Mouse (Mus musculus) megakaryocyte, embryonic 14.5 days (primary cell): ENCODE measurements around the gene Gm45140. TPM values are rescaled to one million over a fixed set of nuclear protein-coding genes. Genes with fewer than 3 reads are reported as not detected.

ENCODE experiments used
- H3K27me3 ChIP-seq: replicated peaks from 2 replicates; pipeline ENCODE3; 2012; ENCODE audit warnings: inconsistent platforms
- H3K36me3 ChIP-seq: replicated peaks from 2 replicates; pipeline ENCODE3; 2012; ENCODE audit warnings: low read length, inconsistent platforms, mixed read lengths
- H3K4me1 ChIP-seq: 2 replicates; pipeline ENCODE4 v1.6.1; 2012; ENCODE audit warnings: inconsistent platforms
- H3K4me3 ChIP-seq: replicated peaks from 2 replicates; pipeline ENCODE3; 2012; ENCODE audit warnings: moderate library complexity, mild to moderate bottlenecking, inconsistent platforms
- H3K9me3 ChIP-seq: 2 replicates; pipeline ENCODE4 v1.6.1; 2012; ENCODE audit warnings: inconsistent platforms
- FLI1 ChIP-seq: IDR thresholded peaks from 2 replicates; pipeline ENCODE4 v1.6.1; 2012; ENCODE audit warnings: low read length, inconsistent platforms, mixed read lengths
- GATA1 ChIP-seq: IDR thresholded peaks from 3 replicates; pipeline ENCODE4 v1.6.1; 2012; ENCODE audit warnings: mixed read lengths, low read length, inconsistent platforms, borderline replicate concordance
- polyA plus RNA-seq: library from polyadenylated mRNA; stranded (reverse); fragments of >175 nt; gene quantifications from 2 replicates; pipeline ENCODE4 v1.2.3, GENCODE M21; 2012; ENCODE audit warnings: low replicate concordance; ENCODE audit not compliant: insufficient read depth

Gm45140 gene
- polyA plus RNA-seq, 1 experiment: 13.2 TPM

GRCm38 (mm10) chr6:87788896-87789587 lies 46.6 kb downstream of the Gm45140 start:
- no peak overlapping the region for H3K4me3 ChIP-seq
- no peak for TF ChIP-seq FLI1
- TF ChIP-seq GATA1: no peak
- H3K4me1 ChIP-seq: peaks cover 69% of the 10 kb centered on the region
- H3K27me3 ChIP-seq: no peaks in the 10 kb centered on the region
- H3K36me3 ChIP-seq: peaks cover 75% of the 10 kb centered on the region
- H3K9me3 ChIP-seq: no peaks in the 10 kb centered on the region

- Histone ChIP-seq H3K4me3 (no peak overlapping the region), H3K36me3 (peaks cover 68% of the 10 kb centered on the region), H3K27me3 (no peaks in the 10 kb centered on the region), H3K9me3 (no peaks in the 10 kb centered on the region), H3K4me1 (peaks cover 69% of the 10 kb centered on the region)
- no peak for TF ChIP-seq FLI1
- TF ChIP-seq GATA1: no peak
Measured at GRCm38 (mm10) chr6:87788266-87788895, 47.2 kb downstream of the Gm45140 start.

GRCm38 (mm10) chr6:87787108-87787890 lies 48.3 kb downstream of the Gm45140 start:
- H3K4me1 ChIP-seq: peaks cover 65% of the 10 kb centered on the region
- no peak overlapping the region for H3K4me3 ChIP-seq
- peaks cover 57% of the 10 kb centered on the region for H3K36me3 ChIP-seq
- no peaks in the 10 kb centered on the region for H3K9me3 ChIP-seq
- no peaks in the 10 kb centered on the region for H3K27me3 ChIP-seq
- TF ChIP-seq FLI1 (no peak), GATA1 (no peak)

- Histone ChIP-seq H3K36me3 (peaks cover 55% of the 10 kb centered on the region), H3K4me1 (peaks cover 60% of the 10 kb centered on the region), H3K27me3 (no peaks in the 10 kb centered on the region), H3K4me3 (no peak overlapping the region), H3K9me3 (no peaks in the 10 kb centered on the region)
- TF ChIP-seq FLI1 (no peak), GATA1 (no peak)
Measured at GRCm38 (mm10) chr6:87786621-87787020, 49.0 kb downstream of the Gm45140 start.

GRCm38 (mm10) chr6:87784033-87784432 lies 51.6 kb downstream of the Gm45140 start:
- peaks cover 57% of the 10 kb centered on the region for H3K4me1 ChIP-seq
- peaks cover 51% of the 10 kb centered on the region for H3K36me3 ChIP-seq
- no peaks in the 10 kb centered on the region for H3K9me3 ChIP-seq
- TF ChIP-seq GATA1 (no peak), FLI1 (no peak)
- no peaks in the 10 kb centered on the region for H3K27me3 ChIP-seq
- H3K4me3 ChIP-seq: no peak overlapping the region

- Histone ChIP-seq H3K36me3 (peaks cover 39% of the 10 kb centered on the region), H3K9me3 (no peaks in the 10 kb centered on the region), H3K4me3 (peak overlapping the region; percentile 33), H3K4me1 (peaks cover 64% of the 10 kb centered on the region), H3K27me3 (no peaks in the 10 kb centered on the region)
- no peak for TF ChIP-seq FLI1
- no peak for TF ChIP-seq GATA1
Measured at GRCm38 (mm10) chr6:87780546-87781301, 54.9 kb downstream of the Gm45140 start.

- no peaks in the 10 kb centered on the region for H3K27me3 ChIP-seq
- H3K4me3 ChIP-seq: peak overlapping the region; percentile 93
- peaks cover 35% of the 10 kb centered on the region for H3K36me3 ChIP-seq
- TF ChIP-seq FLI1 (no peak), GATA1 (no peak)
- peaks cover 68% of the 10 kb centered on the region for H3K4me1 ChIP-seq
- H3K9me3 ChIP-seq: no peaks in the 10 kb centered on the region
Measured at GRCm38 (mm10) chr6:87779174-87780165, 56.1 kb downstream of the Gm45140 start.

- TF ChIP-seq GATA1: no peak
- TF ChIP-seq FLI1: no peak
- peak overlapping the region; percentile 93 for H3K4me3 ChIP-seq
- H3K4me1 ChIP-seq: peaks cover 71% of the 10 kb centered on the region
- peaks cover 35% of the 10 kb centered on the region for H3K36me3 ChIP-seq
- H3K9me3 ChIP-seq: no peaks in the 10 kb centered on the region
- H3K27me3 ChIP-seq: no peaks in the 10 kb centered on the region
Measured at GRCm38 (mm10) chr6:87778294-87779173, 57.1 kb downstream of the Gm45140 start.
